Mouse (Mus musculus) cerebral cortex, adult 2 months (tissue): Measurements from ENCODE around the gene Fam173b.

Experiments used
- WGBS: fragments of 180-500 bp; shearing (Covaris S2); methylation state at CpG from one replicate; pipeline ENCODE4 v1.1.7; 2018; 5-methylcytosine and 5-hydroxymethylcytosine counted together

The Fam173b gene

DNA sequence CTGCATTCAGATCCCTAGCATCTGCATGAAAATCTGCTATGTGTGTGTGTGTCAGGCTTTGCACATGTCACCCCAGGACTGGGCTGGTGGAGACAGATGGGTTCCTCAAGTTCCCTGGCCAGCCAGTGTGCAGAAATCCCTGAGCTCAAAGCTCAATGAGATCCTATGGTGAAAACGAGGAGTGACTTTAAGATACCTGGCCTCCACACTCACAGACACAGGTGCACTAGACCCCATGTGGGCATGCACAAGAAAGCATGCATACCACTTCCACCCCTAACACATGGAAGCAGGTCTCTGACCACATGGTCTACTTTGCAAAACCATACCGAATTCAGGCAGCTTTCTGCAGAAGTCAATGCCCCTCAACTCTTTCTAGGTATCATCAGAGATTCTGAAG, 13.9 kb upstream of the Fam173b start:
- 62% methylated on average over 2 of the region's 2 CpGs for WGBS

DNA sequence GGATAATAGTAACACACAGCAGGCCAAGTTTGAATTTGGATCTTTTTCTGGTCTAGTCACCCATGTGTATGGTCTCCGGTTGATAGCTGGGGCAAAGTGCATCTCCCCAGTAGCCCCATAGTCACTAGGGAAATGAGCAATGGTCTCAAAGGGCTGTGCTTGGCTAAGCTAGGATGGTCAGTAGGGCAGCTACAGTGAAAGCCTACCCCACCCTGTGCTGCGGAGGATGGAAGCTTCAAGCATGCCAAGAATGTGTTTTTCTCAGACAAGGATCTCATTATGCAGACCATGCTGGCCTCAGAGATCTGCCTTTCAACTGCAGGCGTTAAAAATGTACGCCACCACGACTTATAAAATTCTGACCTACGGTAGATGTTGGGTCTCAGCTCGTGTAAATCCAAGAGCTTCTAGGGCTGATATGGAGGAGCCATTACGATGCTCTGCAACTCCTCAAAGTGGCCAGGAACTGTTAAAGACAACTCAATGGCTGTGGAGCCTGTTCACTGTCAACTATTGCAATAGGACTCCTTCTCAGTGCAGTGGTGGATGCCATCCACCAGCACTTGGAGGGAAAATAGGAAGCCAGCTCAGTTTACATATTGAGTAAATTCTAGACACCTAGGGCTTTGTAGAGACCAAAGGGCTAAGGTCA, 12.5 kb upstream of the Fam173b start:
- WGBS: 34% methylated on average over 8 of the region's 8 CpGs

DNA sequence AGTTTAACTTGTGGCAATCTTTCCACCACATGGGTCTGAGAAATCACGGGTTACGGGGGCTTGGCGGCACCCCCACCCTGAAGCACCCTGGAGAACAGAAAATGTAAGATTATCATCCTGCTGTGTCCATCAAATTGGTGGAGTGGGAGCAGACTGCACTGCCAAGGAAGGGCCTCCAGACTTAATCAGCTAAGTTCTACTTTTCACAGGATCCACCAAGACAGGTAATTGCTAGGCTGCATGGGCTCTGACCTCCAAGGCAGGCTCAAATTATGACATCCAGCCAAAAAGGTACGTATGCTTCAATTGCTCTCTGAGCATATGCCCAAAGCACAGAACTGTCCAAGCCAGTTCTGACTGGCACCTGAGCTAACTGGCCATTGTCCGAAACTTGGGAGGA, 11.5 kb upstream of the Fam173b start:
- 88% methylated on average over 5 of the region's 5 CpGs for WGBS

DNA sequence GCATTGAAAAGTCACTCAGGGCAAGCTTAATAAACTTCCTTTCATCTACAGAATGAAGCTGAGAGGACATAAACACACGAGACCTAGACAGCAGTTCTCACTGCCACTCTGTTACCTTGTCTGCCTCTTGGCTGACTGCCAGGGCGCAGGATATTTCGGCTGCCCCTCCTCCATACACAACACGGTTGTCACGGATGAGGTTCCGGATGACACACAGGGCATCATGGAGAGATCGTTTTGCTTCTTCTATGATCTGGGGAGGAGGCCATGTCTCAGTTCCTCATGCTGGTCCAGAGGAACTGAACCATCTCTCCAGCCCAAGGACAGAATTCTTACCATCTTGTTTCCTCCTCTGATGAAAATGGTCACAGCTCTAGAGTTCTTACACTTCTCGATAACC, 9.1 kb upstream of the Fam173b start:
- 76% methylated on average over 8 of the region's 8 CpGs for WGBS

DNA sequence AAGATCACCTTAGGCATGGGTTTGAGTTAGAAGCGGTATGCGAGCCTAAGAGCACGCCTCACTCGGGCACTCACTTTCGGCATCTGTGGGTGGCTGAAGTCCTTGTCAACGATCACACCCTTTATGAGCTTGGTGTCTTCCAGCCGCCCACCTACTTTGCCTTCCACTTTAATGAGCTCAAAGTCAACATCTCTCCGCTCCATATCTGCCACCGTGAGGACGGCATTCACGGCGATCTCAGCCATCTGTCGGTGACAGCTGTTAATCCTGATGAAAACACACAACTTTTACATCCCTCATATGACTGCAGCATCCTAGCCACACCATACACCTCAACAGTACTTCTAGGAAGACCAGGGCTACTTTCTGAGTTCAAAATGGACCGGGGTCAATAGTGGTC, 7.4 kb upstream of the Fam173b start:
- WGBS: 64% methylated on average over 14 of the region's 14 CpGs

DNA sequence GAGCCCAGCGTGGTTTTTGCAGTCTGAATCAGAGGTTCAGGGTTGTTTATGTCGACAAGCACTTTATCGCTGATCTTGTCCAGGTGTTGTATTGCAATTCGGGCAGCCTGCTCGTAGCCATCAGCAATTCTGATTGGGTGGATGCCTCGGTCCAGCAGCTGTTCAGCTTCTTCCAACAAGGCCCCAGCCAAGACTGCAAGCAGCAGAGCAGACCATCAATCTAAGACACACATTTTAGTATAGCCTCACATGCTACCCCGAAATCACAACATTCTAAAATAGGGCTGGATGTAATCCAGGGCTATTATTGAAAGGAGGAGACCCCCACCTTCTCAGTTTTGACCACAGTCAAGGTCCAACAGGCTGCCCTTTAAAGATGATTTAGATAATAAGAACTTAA, 6.0 kb upstream of the Fam173b start:
- WGBS: 77% methylated on average over 7 of the region's 7 CpGs

DNA sequence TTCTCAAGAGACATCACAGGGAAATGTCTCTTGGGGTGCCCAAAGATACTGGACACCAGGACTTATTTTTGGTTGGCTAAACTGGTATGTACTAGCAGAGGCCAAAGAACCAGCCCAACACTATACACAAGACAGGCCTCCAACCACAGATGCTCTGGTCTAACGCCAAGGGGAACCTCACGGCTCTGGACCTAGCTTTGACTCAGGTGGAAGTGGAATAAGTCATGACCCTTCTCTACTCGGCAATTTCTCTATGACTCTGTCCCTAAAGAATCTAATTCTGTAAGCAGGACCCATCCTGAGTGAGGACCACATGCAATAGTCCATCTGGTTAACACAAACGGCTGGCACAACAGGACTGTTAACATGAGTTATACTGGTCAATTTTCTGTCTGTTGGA, 1.8 kb upstream of the Fam173b start:
- WGBS: 59% methylated on average over 4 of the region's 4 CpGs

DNA sequence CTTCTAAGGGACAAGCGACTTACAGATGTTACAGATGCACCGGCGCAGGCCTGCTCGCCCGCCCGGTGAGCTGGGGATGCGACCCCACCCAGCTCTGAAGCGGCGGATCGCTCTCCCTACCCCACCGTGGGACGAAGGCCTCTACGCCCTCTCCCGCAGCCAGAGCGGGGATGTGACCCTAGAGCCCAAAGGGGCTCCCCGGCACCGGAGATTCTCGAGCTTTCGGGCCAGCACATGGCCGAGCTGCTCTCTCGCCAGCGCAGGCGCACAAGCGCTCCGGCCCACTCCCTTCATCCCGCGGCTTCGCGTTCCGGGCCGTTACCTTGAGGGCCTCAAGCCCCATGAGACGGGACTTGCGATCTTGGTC, 390 bp upstream of the Fam173b start:
- WGBS: under 1% methylated on average over 33 of the region's 33 CpGs

DNA sequence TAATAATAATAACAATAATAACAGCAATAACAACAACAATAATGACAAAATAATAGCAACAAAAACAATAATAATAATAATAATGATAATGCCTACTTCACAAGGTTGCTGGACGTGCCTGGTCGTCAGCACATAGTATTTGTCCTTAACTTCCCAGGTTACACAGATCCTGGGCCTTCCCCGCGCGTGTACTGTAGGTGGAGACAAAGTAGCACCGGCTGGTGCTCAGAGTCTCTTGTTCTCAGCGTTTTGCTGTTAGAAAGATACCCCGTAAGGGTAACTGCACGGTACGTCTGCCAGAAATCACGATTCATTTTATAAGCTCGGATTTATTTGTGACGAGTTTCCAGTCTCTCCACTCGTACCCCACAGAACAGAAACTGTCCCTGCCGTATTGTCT, 774 bp downstream of the Fam173b start:
- WGBS: under 1% methylated on average over 15 of the region's 15 CpGs

DNA sequence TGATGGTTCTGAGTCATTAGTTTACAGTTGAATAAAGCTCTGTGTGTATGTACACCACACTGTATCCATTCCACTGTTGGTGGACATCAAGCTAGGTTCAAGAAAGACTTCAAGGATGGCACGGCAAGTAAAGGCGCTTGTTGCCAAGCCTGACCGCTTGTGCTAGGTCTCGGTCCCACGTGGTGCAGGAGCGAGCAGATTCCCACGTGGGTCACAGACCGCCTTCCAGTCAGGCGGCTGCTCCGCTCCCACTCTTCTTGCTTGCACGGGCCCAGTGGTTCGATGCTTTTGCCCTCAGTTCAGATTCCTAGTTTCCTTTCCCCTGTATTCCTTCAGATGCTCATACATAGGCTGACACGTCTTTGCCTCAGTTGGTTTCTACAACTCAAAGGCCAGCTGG, 1.5 kb downstream of the Fam173b start:
- WGBS: 81% methylated on average over 13 of the region's 13 CpGs

DNA sequence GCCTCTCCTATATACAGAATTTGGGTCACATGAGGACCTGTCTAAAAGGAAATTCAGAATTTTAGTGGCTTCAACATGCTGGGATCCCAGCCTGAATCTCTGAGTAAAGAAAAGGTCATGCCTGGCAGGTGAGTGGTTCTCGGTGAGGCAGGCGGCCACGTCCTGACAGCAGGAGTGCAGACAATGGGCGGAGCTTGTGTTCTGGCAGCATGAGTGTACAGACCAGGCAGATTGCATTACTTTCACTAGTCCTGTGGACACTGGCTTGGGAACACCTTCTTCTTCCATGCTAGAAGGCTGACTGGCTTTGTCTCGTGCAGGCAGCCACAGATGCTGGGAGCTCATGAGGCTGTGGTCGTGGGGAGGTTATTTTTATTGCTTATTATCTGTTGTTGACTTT, 5.2 kb downstream of the Fam173b start:
- 78% methylated on average over 6 of the region's 6 CpGs for WGBS

DNA sequence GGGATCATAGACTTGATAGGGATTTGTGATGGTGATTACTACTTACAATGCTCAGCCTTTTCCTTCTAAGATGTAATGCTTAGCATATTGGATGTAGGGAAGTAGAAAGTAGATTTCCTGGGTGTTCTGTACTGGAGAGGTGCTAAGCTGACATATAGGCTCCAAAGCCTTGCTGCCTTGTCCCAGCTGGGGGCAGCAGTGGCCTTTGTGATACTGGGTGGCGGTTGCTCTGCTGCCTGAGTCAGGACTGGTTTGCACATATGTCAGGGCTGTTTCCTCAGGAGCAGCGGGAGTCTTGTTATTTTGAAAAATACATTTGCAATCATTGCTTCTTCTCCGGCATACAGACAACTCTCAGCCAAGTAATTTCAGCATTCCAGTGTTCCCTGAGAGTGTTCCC, 9.4 kb downstream of the Fam173b start:
- 79% methylated on average over 3 of the region's 3 CpGs for WGBS

DNA sequence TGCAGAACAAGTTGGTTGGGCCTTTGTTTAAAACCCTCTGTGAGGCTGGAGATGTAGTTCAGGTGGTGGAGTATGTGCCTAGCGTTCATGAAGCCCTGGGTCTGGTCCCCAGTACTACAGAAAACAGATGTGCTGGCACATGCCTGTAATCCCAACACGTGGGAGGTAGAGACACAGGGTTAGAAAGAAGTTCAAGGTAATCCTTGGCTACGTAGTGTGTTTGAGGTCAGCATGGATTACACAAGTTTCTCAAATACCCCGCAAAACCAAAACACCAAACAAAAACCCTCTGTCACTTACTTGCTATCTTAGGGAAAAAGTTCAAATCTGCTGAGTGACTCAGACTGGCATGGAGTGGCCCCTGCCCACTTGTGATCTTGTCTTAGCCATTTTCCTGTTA, 10.3 kb downstream of the Fam173b start:
- 93% methylated on average over 4 of the region's 4 CpGs for WGBS

DNA sequence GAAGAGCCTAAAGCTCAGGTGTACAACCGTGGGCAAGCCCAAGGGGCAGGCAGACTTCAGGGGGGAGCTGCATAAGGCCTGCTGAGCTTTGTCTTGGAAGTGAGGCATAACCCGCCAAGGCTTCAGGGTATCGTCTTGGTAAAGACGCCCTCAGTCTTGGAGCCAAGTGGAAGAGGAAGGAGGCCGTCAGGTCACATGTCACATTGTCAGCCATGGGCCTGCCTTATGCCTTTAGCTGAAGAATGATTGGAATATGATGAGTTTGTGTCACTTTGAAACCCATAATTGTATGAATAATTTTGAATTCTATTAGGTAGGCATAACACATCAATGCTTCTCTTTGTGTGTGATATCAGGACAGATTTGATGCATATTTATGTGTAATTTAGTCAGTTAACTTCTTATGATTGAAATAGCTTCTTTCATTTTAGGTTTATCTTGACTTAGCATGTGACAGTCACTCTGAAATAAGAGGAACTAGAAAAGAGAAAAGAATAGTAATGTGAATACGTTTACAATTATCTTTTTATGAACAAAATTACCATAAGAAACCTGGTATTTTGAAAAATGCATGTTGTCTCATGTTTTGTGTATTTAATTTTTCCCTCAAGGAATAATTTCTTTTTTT, 12.3 kb downstream of the Fam173b start:
- 88% methylated on average over 6 of the region's 6 CpGs for WGBS

DNA sequence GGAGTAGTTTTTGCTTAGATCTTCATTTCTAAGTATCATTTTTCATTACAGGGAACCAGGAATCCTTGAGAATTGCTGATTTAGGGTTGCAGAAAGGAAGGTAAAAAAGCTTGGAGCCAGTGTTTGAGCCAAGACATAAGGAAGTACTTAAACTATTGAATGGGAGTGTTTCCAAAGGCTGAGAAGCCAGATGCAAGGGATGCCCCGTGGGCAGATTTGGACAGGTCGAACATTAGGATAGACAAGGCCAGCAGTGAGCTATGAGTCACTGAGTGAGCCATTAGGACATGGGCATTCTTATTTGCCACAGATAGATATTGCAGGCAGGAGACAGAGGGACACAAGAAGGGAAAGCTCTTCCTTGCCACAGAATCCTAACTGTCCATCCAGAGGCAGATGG, 13.0 kb downstream of the Fam173b start:
- 87% methylated on average over 2 of the region's 2 CpGs for WGBS

DNA sequence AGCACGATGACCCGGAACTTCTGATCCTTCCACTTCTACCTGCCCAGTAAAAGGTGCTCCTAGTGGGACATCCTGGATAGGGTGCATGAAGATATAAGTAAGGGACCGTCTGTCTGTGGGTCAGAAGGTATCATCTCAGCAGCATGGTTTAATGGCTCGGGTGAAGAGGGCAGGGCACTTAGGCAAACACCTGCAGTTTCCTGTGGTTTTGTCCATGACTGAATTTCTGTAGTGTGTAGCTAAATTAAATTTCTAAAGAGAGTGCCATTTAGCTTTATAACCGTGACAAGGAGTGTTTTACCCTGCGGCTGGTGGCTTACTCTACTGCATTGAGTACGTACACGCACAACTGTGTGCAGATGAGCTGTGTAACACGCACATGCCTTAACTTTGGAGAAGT, 15.6 kb downstream of the Fam173b start:
- 98% methylated on average over 9 of the region's 9 CpGs for WGBS

DNA sequence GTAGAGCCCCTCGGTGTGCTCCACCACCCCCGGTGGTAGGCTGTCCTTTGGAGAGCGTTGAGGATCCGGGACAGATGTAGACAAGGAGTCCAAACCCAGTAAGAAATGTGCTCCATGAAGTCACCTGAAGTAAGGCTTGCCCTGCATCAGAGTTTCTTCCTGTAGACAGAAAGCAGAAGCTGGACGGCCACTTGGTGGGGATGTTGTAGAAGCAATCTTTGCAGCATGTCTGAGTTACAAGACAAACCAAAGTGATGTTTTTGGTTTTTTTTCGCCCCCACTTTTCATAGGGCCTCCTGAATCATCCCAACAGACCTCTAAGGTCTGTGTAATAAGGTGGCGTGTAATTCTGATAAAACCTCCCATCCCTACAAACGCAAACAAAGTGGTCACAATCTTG, 17.9 kb downstream of the Fam173b start:
- 94% methylated on average over 8 of the region's 8 CpGs for WGBS

DNA sequence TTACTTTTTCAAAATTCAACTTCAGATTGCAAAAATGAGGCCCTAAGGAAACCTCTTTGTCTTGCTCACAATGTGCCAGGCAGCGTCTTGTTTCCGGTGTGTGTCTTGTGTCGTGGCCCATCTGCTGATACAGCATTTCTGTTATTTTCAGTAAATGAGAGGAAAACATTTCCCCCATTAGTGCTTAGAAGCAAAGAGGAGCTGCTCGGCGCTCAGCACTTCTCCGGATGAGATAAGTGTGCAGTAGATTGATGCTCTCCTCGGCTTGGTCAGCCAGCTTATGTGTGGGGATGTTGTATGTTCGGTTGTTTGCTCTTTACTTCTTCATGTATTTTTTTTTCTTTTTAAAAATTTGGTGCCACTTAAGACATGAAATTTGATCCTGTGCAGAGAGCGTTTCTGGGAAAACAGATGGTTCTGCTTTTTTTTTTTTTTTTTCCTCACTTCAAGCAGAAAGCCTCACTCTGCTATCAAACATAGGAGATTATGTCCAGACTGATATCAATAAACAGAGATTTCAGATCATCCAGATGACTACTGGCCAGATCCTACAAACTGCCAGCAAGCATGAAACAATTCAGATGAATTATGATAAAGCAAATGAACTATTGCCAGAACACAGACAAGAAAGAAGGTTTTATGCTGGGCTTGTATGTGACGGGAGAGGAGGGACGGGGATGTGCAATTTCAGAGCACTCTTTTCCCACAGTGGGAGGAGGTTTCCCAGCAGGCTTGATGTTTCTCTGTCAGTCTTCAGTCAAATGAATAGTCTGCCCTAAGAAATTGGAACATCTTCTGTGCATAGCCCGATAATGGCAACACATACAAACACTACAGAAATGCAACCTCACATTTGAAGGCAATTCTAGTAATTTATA, 25.9 kb downstream of the Fam173b start:
- 40% methylated on average over 12 of the region's 12 CpGs for WGBS

DNA sequence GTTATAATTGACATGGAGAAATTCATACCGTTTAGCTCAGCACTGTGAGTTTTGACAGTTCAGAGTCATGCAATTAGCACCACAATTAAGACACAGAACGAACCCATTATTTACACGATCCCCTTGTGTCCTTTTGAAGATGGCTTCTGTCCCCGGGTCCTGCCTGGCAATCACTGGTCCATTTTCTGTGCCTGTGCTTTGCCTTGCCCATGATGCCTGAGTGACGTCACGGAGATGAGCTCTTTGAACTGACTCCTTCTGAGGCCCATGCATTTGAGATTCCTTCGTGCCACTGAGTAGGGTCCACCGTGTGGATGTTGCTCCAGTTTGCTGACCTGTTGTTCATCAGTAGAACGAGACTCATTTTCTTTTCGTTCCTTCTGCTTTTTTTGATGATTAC, 26.5 kb downstream of the Fam173b start:
- WGBS: 65% methylated on average over 10 of the region's 10 CpGs

DNA sequence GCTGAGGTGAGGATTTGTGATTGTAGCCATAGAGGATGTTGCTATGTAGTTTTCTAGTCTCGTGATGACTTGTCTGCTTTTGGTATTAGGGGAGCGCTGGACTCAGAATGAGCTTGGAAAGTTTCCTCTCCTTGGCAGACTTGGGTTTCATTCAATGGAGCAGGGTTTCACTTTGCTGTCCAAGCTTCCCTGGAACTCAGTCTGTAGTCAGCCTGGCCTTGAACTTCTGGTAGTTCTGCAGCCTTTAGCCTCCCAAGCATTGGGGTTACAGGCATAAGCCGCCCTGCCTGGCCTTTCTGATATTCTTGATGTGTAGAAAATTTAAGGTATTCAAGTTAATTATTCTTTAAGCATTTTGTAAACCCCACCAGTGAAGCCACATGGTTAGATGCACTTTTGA, 27.9 kb downstream of the Fam173b start:
- WGBS: 91% methylated on average over 3 of the region's 3 CpGs

DNA sequence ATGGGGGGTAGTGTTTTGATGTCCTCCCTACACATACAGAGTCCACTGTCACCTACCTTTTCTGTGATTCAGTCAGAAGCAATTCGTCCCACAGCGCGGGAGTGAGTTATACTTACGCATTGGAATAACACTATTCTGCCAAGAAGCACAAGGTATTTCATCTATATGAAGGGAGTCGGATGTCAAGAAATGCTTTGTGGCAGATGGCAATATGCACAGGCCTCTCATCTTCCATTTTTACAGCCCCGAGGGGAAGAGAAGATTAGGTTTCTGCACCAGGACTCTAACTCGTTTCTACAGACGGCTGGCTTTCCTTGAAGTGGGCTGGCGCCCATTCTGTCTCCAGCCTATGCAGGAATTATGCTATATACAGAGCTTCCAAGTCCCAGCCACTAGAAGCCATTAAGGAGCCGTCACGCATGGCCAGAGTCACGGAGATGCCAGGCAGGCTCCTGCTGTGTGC, 29.8 kb downstream of the Fam173b start:
- WGBS: 83% methylated on average over 12 of the region's 12 CpGs

DNA sequence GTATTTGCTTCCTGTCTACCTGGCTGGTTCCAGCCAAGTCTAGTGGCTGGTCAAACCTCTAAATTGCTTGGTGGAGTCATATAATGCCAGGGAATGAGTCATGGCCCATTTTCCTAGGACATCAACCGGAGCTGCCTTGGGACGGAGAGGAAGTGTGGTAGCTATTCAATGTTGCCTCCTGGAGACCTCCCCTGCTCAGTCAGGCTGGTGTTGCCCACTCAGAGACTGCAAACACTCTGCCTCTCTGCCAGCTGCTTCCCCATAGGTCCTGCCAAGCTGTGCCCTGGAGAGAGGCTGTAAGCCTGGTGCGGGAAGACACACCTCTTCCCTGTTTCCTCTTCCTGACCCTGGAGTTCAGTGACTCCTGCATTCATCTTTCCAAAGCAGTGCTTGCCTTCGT, 30.8 kb downstream of the Fam173b start:
- 68% methylated on average over 4 of the region's 4 CpGs for WGBS

DNA sequence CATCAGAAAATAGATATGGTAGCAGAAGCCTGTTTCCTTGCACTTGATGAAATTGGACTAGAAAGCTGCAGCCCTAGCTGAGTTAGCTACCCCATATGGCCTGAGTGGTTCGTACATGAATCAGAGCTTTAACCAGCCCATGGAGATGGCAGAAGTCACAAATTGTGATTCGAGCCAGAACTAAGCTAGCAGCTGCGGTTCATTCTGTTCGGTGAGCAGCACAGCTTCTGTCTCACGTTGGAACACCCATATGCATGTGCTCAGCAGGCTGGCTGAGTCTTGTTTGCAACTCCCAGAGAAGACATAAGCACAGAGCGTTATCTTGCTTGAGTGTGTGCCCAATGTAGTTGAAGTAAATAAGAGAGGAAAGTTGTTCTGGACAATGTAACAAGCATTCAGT, 32.9 kb downstream of the Fam173b start:
- 52% methylated on average over 6 of the region's 6 CpGs for WGBS
